Mouse (Mus musculus) adrenal gland, postnatal 10 days (tissue): ENCODE measurements around the gene Strbp. TPM values are rescaled to one million over a fixed set of nuclear protein-coding genes. Genes with fewer than 3 reads are reported as not detected.
A peak's percentile ranks its signal among the peaks of the same experiment; 100 is the strongest.
"Not testable (repeated sequence)": the region's sequence is repeated elsewhere in the genome, so short reads cannot be mapped to it uniquely, and the experiment has no call there.

ENCODE experiments used
- DNase-seq: peaks from one replicate; pipeline ENCODE4 v3.0.0; 2021; ENCODE audit warnings: mixed read lengths
- total RNA-seq, 2 experiments: library from RNA; stranded (reverse); gene quantifications; 2 replicates each; pipeline ENCODE4 v1.2.3; 2021

The Strbp gene
- total RNA-seq, 2 experiments from 2014 or later, result 33.9 to 38.9 TPM

GRCm38 (mm10) chr2:37519286-37519640 lies 184.4 kb downstream of the Strbp start:
- no peak for DNase-seq

DNA sequence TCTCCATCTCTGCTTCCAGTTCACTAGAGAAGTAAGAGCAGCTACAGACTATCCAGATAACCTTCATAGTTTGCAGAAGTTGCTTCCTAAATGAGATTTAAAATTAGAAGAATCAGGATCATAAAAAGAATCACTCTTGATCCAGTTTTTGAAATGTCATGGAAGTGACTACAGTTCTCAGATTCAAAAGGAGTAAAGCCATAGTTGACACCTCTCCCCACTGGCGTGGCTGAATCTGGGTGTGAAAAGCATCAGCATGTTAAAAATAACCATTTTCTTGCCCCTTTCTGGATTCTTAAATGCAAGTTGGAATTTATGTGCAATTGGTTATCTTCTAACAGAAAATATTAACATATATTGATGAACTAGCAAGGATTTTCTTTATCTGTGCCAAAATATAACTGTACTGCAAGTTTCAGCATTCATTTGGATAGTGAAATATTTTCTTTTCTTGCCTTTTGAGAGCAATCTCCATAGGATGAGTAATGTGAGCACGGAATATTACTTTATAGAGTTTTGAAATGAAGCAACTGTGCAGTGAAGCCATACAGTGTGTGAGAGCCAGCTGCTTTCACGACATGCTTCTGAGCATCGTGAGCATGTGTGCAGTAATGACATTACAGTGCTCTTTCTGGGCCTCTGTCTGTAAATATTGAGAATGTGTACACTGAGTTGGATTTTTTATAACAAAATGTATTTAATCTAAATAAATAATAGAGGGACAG lies 184.9 kb downstream of the Strbp start:
- DNase-seq, result no peak

- peak; percentile 11 for DNase-seq
Measured at GRCm38 (mm10) chr2:37516922-37517462, 186.7 kb downstream of the Strbp start.

DNA sequence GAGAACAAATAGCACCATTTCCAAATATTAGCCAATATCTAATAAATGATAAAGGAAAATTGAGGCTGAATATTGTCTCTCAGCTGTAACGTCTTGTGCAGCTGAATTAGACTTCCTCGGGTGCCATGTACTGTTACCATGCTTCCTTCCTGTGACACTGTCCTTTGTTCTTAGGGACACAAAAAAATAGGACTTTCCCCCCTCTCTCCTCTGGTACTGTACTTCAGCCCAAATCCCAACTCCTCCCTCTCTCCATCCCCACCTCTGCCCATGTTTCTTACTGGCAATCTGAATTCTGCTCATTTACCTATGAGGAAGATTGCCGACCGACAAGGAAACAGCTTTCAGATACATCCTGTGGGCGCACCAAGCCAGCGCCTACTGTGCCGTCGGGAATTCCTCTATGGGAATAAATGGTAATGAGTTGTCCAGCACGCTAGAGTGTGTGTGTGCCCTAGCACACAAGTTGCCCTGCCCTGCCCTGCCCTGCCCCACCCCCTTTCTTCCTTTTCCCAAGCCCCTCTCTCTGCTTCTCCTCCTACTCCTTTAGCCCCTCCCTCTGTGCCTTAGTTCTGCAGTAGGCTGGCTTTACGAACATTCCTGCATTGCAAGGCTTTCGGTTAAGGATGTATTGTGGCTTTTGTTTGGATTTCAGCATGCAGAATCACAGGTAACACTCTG lies 187.5 kb downstream of the Strbp start, which contains the start of gene Gpr21:
Gpr21 (plus strand) TSS at position 303 of the 681 bp plus-strand sequence.
- no peak for DNase-seq

GRCm38 (mm10) chr2:37511134-37511901 lies 192.3 kb downstream of the Strbp start:
- no peak for DNase-seq

DNA sequence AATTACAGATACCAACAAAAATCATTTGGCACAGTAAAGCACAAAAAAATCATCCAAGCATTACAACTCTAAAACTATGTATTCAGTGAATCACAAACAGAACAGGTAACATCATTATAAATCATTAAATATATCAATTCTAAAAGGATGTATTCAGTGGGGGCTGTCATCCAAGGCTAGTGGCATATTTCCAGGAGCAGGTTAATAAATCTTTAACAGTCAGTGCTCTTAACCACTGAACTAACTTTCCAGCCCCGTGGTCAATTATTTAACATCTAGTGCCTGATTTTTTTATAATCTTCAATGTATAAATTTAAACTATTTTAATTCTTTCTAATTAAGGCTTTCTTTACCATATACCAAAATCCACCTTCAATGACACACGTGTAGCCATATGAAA lies 197.8 kb downstream of the Strbp start:
- DNase-seq, result not testable (repeated sequence)

DNA sequence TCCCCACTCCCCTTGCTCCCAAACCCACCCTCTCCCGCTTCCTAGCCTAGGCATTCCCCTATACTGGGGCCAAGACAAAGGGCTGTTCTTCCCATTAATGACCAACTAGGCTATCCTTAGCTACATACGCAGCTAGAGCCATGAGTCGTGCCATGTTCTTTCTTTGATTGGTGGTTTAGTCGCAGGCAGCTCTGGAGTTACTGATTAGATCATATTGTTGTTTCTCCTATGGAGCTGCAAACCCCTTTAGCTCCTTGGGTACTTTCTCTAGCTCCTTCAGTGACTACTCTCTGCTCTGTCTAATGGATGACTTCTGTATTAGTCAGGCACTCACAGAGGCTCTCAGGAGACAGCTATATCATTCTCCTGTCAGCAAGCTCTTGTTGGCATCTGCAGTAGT lies 206.3 kb downstream of the Strbp start:
- no peak for DNase-seq

DNA sequence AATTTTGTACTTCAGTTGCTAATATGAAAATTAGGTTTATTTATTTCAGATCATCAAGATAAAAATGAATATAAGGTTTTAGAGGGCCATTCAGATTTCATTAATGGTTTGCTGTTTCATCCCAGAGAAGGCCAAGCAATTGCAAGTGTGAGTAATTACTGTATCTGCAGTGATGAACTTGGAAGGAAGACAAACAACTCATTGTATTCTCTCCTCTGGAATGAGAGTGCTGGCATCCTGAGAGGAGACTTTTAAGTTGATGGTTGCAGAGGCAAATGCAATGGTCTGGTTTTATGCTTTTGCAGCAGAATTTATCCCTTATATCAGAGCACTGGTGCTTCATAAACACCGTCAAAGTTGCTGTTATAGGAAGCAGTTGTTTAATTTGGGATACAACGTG lies 214.7 kb downstream of the Strbp start:
- DNase-seq, result no peak

GRCm38 (mm10) chr2:37486408-37486807 lies 217.3 kb downstream of the Strbp start:
- no peak for DNase-seq

DNA sequence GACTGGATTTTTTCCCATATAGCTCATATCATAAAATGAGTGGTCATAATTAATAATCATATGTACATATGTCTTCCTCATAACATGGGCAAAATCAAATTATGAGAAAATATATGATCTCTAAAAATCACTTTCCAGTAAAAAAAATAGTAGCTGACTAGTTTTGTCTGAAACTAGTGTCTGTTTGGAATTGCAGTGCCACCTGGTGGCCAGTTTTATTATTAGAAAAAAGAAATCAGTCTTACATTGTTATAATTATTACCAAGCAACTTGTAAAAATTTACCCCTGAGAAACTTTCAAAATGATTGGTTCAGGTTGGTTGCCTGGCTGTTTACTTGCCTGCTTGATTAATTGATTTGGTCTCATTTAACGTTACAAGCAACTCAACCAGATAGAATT lies 218.3 kb downstream of the Strbp start:
- DNase-seq, result peak; percentile 55

DNA sequence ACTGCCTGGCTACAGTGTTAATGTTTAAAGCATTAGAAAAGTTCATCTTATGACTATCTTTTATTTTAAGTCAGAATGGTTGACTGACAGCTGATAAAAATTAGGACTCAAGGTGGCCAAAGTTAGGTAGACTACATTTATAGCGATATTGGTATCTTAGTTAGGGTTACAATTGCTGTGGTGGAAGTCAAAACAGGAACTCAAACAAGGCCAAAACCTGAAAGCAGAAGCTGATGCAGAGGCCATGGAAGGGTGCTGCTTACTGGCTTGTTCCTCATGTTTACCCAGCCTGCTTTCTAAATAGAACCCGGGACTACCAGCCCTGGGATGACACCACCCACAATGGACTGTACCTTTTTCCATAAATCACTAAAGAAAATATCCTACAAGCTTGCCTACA lies 219.5 kb downstream of the Strbp start:
- no peak for DNase-seq

DNA sequence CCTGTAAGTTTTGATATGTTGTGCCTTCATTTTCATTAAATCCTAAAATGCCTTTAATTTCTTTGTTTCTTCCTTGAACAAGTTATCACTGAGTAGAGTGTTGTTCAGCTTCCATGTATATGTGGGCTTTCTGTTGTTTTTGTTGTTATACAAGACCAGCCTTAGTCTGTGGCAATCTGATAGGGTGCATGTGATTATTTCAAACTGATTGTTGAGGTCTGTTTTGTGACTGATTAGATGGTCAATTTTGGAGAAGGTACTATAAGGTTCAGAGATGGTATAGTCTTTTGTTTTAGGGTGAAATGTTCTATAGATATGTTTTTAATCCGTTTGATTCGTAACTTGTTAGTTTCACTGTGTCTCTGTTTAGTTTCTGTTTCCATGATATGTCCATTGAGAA lies 223.6 kb downstream of the Strbp start:
- no peak for DNase-seq

DNA sequence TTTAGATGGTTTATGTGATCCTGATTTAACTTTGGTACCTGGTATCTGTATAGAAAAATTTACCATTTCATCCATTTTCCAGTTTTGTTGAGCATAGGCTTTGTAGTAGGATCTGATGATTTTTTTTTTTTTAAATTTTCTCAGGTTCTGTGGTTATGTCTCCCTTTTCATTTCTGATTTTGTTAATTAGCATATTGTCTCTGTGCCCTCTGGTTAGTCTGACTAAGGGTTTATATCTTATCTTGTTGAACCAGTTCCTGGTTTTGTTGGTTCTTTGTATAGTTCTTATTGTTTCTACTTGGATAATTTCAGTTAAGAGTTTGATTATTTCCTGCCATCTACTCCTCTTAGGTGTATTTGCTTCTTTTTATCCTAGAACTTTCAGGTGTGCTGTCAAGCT lies 224.1 kb downstream of the Strbp start:
- DNase-seq, result no peak

DNA sequence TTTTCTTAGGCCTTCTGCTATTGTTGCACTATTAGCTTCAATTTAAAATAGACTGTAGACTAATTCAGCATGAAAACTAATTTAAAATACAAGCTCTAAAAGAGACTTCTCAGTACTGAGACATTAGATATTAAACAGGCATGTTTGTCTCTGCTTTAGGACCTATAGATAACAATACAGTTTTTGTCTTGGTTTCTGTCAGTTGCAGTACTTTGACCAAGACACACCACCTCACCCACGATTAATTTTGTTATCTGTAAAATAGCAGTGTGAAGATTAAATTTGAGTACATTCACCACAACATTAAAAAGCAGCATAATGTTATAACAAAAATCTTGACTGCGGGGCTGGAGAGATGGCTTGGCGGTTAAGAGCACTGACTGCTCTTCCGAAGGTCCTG lies 237.4 kb downstream of the Strbp start:
- DNase-seq, result no peak

- DNase-seq, result no peak
Measured at GRCm38 (mm10) chr2:37460707-37461106, 243.0 kb downstream of the Strbp start.

DNA sequence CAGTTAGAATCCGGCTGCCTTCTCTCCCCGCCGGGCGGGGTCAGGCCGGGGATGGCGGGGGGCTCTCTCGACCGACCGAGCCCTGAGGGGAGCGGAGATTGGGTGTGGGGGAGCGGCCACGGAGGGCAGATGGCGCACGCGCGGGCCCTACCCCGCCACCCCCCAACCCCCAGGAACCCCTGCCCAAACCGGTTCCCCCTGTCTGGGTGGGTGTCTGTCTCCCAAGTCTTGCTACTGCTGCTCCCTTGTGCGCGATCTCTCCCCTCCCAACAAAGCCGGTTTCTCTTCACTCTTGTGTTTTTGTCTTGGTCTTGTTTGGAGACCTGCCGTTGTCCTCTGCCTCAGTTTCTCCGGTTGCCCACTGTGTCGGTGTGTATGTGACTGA lies 251.3 kb downstream of the Strbp start:
- DNase-seq, result no peak

DNA sequence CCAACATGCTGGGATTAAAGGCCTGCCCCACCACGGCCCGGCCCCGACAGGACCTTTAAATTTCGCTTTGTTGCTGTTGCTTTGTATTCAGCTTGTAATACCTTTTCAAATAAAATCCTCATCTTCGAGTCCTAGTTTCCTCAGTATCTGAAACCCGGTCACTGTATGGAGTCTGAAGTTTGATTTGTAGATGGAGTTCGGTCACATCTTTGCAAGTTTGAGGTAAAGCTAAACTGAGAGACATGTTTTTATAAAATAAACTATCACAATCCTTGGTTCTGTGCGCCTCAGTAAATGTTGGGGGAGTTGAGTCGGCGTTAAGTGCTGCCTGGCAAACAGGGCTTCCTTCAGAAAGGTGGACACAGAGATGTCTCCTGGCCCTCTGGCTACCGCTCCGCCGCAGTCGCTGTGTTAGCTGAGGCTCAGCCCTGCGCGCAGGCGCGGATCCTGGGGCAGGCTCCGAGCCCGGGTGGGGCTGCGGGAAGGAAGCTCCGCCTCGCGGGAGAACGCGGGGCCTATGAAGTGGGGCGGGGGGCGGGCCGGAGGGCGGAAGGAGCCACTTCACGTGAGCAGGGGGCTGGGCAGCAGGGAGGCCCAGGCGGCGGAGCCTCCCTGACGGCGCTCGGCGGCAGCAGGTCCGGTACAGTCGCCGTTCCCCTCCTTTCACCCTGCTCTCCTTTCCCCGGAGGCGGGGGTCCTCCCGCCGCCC lies 251.8 kb downstream of the Strbp start:
- peak; percentile 97 for DNase-seq

GRCm38 (mm10) chr2:37442611-37443591 lies 260.8 kb downstream of the Strbp start, which contains the start of the genes Zbtb26, Zbtb6 and Rabgap1:
TSS of gene Zbtb26 (minus strand) at chr2:37443135.
TSS of gene Zbtb6 (minus strand) at chr2:37443171.
TSS of gene Rabgap1 (plus strand) at chr2:37443279.
- DNase-seq, result peak; percentile 98
